Mouse (Mus musculus) cerebellum, adult 2 months (tissue): ENCODE results near the gene Notch2.

ENCODE experiments used
- CTCF ChIP-seq: fragments of 200-500 bp; IDR thresholded peaks from 2 replicates; pipeline ENCODE4 v1.5.1; 2011; ENCODE audit warnings: low read depth, mild to moderate bottlenecking, control low read depth, low read length, moderate library complexity, borderline replicate concordance; ENCODE audit not compliant: insufficient read depth
- POLR2A ChIP-seq: fragments of 200-500 bp; IDR thresholded peaks from 2 replicates; pipeline ENCODE4 v1.6.1; 2011; ENCODE audit warnings: low read length, control low read depth, borderline replicate concordance; ENCODE audit not compliant: insufficient read depth

- TF ChIP-seq POLR2A, result no peak
- TF ChIP-seq CTCF, result no peak
Measured at GRCm38 (mm10) chr3:98084061-98084655, 70.8 kb downstream of the Notch2 start.
